Mouse (Mus musculus) erythroblast, embryonic 14.5 days (primary cell): ENCODE measurements around the gene Osbpl6.

Experiments used
- GATA1 ChIP-seq: IDR thresholded peaks from 2 replicates; pipeline ENCODE4 v1.6.1; 2012; ENCODE audit warnings: low read length, inconsistent platforms, mixed read lengths
- TAL1 ChIP-seq: IDR thresholded peaks from 3 replicates; pipeline ENCODE4 v1.6.1; 2012; ENCODE audit warnings: low read length, inconsistent platforms, mixed read lengths

DNA sequence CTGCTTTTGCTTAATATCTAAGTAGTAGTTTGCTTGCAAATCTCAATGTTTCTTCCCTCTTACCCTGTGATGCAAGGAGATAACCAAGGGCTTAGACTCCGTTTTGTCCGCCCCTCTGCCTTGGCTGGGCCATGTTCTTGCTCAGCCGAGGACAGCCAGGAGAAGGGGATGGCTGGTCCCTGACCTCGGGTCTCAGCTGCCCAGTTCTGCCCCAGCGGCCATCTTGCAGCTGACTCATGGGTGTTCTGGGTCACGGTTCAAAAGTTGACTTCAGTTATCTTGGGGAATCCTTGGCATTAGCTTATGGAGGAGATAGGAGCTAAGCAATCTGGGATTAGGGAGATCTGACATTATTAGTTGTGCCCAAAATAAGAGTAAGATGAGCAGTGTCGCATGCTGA is 142.5 kb downstream of the Osbpl6 start:
- no peak for TF ChIP-seq TAL1
- TF ChIP-seq GATA1 = no peak
